Mouse (Mus musculus) lung, postnatal 25 days (tissue): ENCODE results near the gene Vsig1.

Experiments used
- DNase-seq: peaks from one replicate; pipeline ENCODE4 v3.0.0; 2022; ENCODE audit warnings: low spot score

The Vsig1 gene

GRCm38 (mm10) chrX:140907360-140907759 is at the start of gene Vsig1:
Vsig1 (plus strand) TSS chrX:140907608.
- no peak for DNase-seq

GRCm38 (mm10) chrX:140862760-140863159 is 44.6 kb upstream of the Vsig1 start:
- DNase-seq, result no peak

GRCm38 (mm10) chrX:140863431-140863830 is 44.0 kb upstream of the Vsig1 start:
- DNase-seq, result no peak

DNA sequence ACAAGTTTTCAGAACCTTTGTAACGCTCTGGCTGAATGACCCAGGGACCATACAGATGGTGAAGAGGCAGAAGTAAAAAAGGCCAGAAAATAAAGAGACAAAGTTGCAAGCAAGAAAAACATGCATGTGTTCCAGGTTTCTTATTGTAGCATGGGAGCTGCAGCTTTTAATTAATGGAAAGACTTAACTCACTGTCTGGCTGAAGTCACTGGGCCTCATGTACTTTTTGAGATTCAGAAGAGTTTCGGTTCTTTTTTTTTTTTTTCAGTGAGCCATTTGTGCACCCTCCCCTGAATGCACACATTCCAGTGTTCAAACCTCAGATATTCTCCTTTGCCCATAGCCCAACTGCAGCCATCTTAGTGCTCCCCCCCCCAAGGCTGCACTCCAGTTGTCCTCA is 20.2 kb upstream of the Vsig1 start:
- no peak for DNase-seq

- DNase-seq, result no peak
Observed at GRCm38 (mm10) chrX:140891796-140892195, 15.6 kb upstream of the Vsig1 start.

DNA sequence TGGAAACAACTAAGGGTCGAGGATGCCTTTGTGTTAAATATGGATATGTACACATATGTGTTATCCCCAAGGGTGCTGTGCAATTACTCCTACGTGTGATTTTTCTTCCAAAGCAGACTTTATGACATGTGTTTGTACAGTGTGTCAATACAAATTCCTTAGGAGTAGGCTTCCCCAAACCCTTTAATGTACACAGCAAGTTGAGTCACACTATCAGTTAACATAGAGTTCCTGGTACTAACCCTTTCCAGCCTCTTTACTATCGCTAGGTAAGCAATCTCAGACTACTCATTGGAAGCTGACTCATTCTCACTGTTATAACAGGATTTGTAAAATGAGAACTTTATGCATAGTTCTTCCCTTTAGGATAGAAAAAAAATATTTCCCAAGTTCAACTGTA is 3.9 kb upstream of the Vsig1 start:
- no peak for DNase-seq

DNA sequence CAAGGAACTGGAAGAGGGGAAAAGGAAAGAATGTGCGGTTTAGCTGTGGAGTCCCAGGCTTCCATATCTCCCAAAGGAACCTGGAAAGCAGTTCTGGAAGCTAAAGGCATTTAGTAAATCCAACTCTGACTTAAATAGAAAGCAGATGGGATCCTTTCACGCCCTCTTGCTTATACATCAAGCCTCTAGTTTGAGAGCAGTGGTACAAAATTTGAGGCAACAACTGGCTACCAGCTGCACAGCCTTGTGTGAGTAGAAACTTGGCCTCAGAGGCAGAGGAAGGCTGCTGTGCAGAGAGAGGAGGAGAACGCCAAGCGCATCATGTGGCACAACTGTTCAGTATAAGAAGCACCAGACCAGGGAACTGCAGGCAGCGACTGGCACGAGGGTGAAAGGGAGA is 13.9 kb downstream of the Vsig1 start:
- no peak for DNase-seq

- no peak for DNase-seq
Observed at GRCm38 (mm10) chrX:140932066-140932465, 24.7 kb downstream of the Vsig1 start.

DNA sequence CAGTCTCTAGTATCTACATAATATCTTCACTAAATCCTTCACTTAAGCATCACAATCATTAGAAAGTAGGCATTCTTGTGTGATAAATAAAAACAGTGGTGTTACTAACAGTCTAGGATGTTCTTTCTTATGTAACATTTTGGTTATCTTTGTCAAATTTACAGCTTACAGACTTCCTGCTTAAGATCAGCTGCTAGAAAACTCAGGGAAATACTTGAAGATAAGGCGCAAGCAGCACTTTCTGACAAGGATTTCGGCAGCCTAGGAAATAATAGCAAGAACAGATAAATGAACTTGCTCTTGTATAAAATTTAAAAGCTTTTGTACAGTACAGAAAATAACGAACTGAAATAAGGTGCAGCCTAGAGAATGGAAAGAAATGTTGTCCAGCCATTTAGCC is 25.9 kb downstream of the Vsig1 start:
- no peak for DNase-seq

GRCm38 (mm10) chrX:140936271-140936670 is 28.9 kb downstream of the Vsig1 start:
- DNase-seq, result no peak

DNA sequence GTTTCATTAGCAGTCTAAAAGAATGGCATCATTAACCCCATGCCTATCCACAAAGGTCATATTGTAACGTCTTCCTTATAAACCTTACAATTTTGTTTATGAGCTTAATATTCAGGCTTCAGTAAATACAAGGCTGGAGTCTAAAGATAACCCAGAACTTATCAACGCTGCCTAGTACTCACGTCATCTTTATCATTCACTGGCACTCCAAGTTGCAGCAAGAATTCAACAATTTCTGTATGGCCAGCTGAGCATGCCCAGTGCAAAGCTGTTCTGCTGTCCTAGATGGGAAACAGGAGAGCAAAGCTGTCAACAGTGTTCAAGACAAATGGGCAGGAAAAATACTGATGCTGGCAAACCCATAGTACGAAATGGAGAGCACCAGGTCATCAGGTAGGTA is 46.2 kb downstream of the Vsig1 start:
- DNase-seq, result no peak

DNA sequence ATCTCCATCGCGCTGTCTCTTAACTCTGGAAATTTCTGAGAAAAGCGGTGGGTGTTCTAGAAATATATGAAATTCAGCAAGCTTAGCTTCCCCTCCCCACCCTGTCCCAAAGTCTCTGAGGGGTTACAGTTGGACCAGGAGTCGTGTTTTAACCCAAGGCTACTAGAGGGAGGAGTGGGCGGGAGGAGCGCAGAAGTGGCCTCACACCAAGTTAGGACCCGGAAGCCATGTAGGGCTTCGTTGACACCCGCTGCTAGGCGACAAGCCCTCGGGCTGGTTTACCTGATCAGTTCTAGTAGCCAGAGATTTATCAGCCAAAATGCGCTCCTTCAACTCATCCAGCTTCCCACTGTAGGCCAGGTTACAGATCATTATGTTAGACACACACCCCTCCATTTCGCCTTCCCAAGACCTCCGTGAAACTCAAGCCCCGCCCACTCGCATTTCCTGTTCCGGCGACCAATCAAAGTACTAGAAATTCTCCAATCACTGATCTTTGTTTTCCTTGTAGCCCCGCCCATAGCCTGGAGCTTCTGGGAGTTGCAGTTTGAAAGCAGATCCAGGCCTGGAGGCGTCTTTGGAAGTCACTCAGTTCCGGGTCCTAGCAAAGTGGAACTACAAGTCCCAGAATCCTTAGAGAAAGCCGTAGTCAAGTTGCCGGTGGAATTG is 49.0 kb downstream of the Vsig1 start, which contains the start of the genes Psmd10 and Atg4a:
TSS of gene Psmd10 (minus strand) at position 457 of the 669 bp plus-strand sequence.
TSS of gene Atg4a (plus strand) at position 636 of the 669 bp plus-strand sequence.
- peak; percentile 96 for DNase-seq

DNA sequence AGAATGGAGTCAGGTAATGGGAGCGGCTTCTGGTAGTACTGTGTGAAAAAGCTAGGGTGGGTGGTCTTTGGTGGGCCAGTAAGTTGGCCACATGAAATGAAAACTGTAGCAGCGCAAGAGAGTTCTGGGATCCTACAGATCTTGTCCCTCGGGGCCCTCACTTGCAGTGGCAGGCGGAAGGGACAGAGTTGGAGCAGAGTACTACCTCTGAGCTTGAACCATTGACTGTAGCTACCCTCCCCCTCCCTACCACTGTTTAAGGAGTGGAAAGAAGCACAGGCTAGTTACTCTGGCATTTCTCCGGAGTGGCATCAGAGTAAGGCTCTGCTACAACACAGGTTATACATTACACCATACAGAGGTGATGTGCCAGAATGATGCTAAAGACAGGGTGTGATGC is 49.6 kb downstream of the Vsig1 start:
- no peak for DNase-seq

DNA sequence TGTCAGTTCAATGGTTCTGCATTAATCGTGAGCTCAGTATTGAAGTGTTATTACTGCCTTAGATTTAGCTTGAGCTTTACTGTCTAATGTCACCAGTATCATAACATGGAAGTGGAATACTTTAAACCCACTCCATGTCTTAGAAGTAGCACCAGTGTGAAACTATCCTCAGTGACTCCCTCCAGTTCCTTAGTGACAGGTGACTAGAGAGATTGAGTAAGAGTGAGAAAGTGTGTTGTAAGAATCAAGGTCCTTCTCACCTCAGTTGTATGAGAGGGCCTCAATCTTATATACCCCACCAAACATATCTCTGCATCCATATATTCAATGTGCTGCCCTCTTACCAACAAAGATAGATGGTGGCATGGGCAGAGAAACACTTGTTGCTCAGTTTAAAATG is 71.5 kb downstream of the Vsig1 start:
- DNase-seq, result no peak

GRCm38 (mm10) chrX:140979546-140979945 is 72.1 kb downstream of the Vsig1 start:
- DNase-seq, result peak; percentile 56

GRCm38 (mm10) chrX:140980163-140980562 is 72.8 kb downstream of the Vsig1 start:
- no peak for DNase-seq

GRCm38 (mm10) chrX:140983206-140983960 is 76.0 kb downstream of the Vsig1 start:
- no peak for DNase-seq

DNA sequence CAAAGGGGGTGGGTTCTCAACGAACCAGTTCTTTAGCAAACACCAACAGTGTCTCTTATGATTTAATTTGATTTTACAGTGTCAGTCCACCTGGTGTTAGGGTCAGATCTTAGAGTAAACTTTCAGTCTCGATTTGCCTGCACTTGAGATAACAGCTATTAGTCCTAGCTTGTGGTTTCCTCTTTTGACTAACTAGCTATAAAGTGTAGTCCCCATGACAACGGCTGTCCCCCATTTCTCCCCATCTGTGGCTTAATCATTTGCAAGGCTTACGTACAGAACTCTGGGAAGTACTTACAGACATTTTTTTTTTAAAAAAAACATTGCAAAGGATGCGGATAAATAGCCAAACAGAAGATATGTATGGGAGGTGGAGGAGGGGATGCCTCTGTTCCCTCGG is 77.4 kb downstream of the Vsig1 start:
- DNase-seq, result no peak

DNA sequence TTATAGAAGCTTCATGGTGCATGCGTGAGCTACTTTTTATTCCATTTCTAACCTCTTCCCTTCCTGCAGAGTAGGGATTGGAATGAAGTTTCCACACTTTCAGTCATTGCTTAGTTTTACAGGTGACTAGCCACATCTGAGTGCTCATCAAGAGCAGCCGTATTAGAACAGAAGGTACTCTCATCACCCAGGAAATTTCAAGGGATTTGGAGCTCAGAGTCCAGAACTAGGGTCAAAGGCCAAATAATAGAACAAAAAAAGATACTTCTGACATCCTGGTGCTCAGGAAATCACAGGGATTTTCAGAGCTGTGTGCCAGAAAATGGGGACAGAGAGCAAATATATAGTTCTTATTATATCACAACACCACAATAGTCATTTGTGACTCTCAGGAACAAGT is 77.8 kb downstream of the Vsig1 start:
- no peak for DNase-seq
